Comparison of ENCODE assay signal across 11 mouse cellular contexts in genomic region chr9:56412716-56413115, GRCm38 (mm10).
"Had no signal": no experiment of that assay in that cellular context is flagged by ENCODE, and none has a peak within 500 bp of the region (broad histone marks: within the 10 kb centered on the region; RNA-seq: fewer than 3 reads in every experiment).

No protein-coding gene starts in this region.

- H3K27me3 ChIP-seq: limb, embryonic 15.5 days; liver, embryonic 12.5 days; midbrain, embryonic 13.5 days had no signal

- H3K4me3 ChIP-seq: limb, embryonic 15.5 days; liver, embryonic 12.5 days; midbrain, embryonic 13.5 days had no signal

- H3K4me2 ChIP-seq: limb, embryonic 15.5 days; liver, embryonic 12.5 days; lung, embryonic 14.5 days; midbrain, embryonic 13.5 days had no signal

- H3K36me3 ChIP-seq: limb, embryonic 15.5 days; midbrain, embryonic 13.5 days had no signal

- H3K9ac ChIP-seq: limb, embryonic 15.5 days; liver, embryonic 12.5 days; lung, embryonic 14.5 days; midbrain, embryonic 13.5 days had no signal

- ATAC-seq: liver, embryonic 12.5 days; midbrain, embryonic 13.5 days had no signal

- DNase-seq: kidney, postnatal 25 days; layer of hippocampus, adult 9-11 months; layer of hippocampus, postnatal 36 days; lung, embryonic 14.5 days; lung, postnatal 14 days; right cerebral cortex, adult 18-20 months; right cerebral cortex, postnatal 25 days; thymus, postnatal 36 days had no signal

- H3K27ac ChIP-seq: limb, embryonic 15.5 days; liver, embryonic 12.5 days; midbrain, embryonic 13.5 days had no signal

- H3K9me3 ChIP-seq: limb, embryonic 15.5 days; liver, embryonic 12.5 days; midbrain, embryonic 13.5 days had no signal
